Mouse (Mus musculus): ENCODE measurements at regions not wholly inside any gene's neighbourhood (a gene's known extent, or its start where the extent isn't known, plus 50 kb on each side); places are given as distances from the start of the nearest gene placed in this dataset.

DNA sequence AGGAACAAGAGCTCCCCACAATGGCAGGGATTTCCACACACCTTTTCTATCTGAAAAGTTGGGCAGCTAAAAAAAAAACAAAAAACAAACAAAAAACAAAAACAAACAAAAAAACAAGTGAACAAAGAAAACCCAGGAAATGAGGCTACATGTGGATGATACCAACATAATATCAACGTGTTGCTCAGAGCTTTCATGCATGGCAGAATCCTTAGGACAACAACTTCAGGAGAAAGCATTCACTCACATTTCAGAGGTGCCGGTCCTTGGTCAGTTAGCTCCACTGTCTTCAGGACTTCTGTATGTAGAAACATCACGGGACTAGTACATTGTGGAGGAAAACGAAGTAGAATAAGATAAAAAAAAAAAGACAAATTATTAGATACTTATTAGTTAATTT lies 94.8 kb upstream of the Cpm start:
- H3K4me3 ChIP-seq (replicated peaks; ENCODE audit: low read length): no peak overlapping the region
- ATAC-seq (ENCODE audit: low FRiP score, low read depth) (no peak), DNase-seq (ENCODE audit: low spot score) (no peak)
- H3K4me2 ChIP-seq (replicated peaks; ENCODE audit: low read depth, low read length, severe bottlenecking): no peak overlapping the region
- no peaks in the 10 kb centered on the region for H3K36me3 ChIP-seq (ENCODE audit: control insufficient read depth, insufficient read depth, low read length)
- no peak overlapping the region for H3K9ac ChIP-seq (ENCODE audit: low read depth, low read length, severe bottlenecking)
- 91% methylated on average over 4 of the region's 4 CpGs for WGBS
- no peak for TF ChIP-seq POLR2A (IDR thresholded peaks at IDR 0.05; ENCODE audit: borderline replicate concordance, extremely low read depth, insufficient read depth, insufficient read length)
- no peaks in the 10 kb centered on the region for H3K4me1 ChIP-seq (ENCODE audit: control insufficient read depth, insufficient read depth, low read length)
- H3K9me3 ChIP-seq (ENCODE audit: control insufficient read depth, low read length): no peaks in the 10 kb centered on the region
- H3K27me3 ChIP-seq (ENCODE audit: control insufficient read depth, insufficient read depth, low read length): no peaks in the 10 kb centered on the region
- H3K27ac ChIP-seq (replicated peaks; ENCODE audit: low read depth, low read length): no peak overlapping the region

DNA sequence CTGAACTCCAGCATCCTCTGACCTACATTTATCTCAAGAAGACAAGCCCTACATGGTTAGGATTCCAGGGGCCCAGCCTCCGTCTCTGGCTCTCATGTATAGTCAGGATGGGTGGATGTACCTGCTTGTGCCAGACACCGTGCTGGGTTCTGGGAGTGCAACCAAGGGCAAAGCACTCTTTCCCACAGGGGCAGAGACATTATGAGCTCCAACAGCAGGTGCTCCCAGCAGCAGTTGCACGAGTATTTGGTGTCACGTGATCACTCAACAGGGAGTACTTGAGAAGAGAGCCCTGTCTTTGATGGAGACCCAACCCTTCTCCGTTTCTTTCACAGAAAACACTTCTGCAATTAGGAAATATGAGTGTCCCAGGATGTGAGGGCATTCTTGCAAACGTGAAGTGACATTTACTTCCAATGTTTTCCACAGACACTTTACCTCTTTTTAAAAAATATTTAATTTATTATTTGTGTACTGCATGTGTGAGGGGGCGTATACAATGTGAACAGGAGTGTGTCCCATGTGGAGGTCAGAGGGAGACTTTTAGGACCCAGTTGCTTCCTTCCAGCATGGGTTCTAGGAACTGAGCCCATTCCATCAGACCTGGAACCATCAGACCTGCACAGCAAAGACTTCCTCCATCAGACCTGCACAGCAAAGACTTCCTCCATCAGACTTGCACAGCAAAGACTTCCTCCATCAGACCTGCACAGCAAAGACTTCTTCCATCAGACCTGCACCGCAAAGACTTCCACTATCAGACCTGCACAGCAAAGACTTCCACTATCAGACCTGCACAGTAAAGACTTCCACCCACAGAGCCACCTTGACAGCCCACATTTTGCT lies 95.5 kb upstream of the Cpm start:
- no peak for TF ChIP-seq POLR2A (IDR thresholded peaks at IDR 0.05; ENCODE audit: borderline replicate concordance, extremely low read depth, insufficient read depth, insufficient read length)
- Histone ChIP-seq H3K36me3 (ENCODE audit: control insufficient read depth, insufficient read depth, low read length) (no peaks in the 10 kb centered on the region), H3K4me2 (replicated peaks; ENCODE audit: low read depth, low read length, severe bottlenecking) (no peak overlapping the region), H3K9ac (ENCODE audit: low read depth, low read length, severe bottlenecking) (no peak overlapping the region), H3K27ac (replicated peaks; ENCODE audit: low read depth, low read length) (no peak overlapping the region), H3K27me3 (ENCODE audit: control insufficient read depth, insufficient read depth, low read length) (no peaks in the 10 kb centered on the region), H3K9me3 (ENCODE audit: control insufficient read depth, low read length) (no peaks in the 10 kb centered on the region), H3K4me1 (ENCODE audit: control insufficient read depth, insufficient read depth, low read length) (no peaks in the 10 kb centered on the region), H3K4me3 (replicated peaks; ENCODE audit: low read length) (no peak overlapping the region)
- 84% methylated on average over 8 of the region's 8 CpGs for WGBS
- no peak for ATAC-seq (ENCODE audit: low FRiP score, low read depth)
- DNase-seq (ENCODE audit: low spot score): no peak

DNA sequence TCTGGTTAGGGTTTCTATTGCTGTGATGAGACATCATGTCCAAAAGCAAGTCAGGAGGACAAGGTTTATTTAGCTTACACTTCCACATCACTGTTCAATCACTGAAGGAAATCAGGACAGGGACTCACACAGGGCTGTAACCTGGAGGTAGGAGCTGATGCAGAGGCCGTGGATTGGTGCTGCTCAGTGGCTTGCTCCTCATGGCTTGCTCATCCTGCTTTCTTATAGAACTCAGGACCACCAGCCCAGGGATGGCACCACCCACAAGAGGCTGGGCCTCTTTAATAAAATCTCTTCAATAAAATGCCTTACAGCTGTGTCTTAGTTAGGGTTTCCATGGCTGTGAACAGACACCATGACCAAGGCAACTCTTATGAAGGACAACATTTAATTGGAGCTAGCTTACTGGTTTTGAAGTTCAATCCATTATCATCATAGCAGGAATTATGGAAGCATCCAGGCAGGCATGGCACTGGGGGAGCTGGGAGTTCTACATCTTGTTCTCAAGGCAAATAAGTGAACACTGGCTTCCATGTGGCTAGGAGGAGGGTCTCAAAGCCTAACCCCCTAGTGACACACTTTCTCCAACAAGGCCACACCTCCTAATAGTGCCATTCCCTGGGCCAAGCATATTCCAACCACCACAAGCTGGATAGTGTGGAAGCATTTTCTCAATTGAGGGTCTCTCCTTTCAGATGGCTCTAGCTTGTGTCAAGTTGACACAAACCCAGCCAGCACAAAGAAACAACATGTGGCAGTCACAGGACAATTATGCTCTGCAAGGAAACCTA lies 96.4 kb upstream of the Cpm start:
- no peak for ATAC-seq (ENCODE audit: low FRiP score, low read depth)
- Histone ChIP-seq H3K27me3 (ENCODE audit: control insufficient read depth, insufficient read depth, low read length) (no peaks in the 10 kb centered on the region), H3K9me3 (ENCODE audit: control insufficient read depth, low read length) (no peaks in the 10 kb centered on the region), H3K9ac (ENCODE audit: low read depth, low read length, severe bottlenecking) (no peak overlapping the region), H3K36me3 (ENCODE audit: control insufficient read depth, insufficient read depth, low read length) (no peaks in the 10 kb centered on the region), H3K4me1 (ENCODE audit: control insufficient read depth, insufficient read depth, low read length) (no peaks in the 10 kb centered on the region), H3K4me2 (replicated peaks; ENCODE audit: low read depth, low read length, severe bottlenecking) (no peak overlapping the region), H3K27ac (replicated peaks; ENCODE audit: low read depth, low read length) (no peak overlapping the region), H3K4me3 (replicated peaks; ENCODE audit: low read length) (no peak overlapping the region)
- TF ChIP-seq POLR2A (IDR thresholded peaks at IDR 0.05; ENCODE audit: borderline replicate concordance, extremely low read depth, insufficient read depth, insufficient read length): no peak
- no peak for DNase-seq (ENCODE audit: low spot score)
- 100% methylated on average over 1 of the region's 1 CpGs for WGBS

DNA sequence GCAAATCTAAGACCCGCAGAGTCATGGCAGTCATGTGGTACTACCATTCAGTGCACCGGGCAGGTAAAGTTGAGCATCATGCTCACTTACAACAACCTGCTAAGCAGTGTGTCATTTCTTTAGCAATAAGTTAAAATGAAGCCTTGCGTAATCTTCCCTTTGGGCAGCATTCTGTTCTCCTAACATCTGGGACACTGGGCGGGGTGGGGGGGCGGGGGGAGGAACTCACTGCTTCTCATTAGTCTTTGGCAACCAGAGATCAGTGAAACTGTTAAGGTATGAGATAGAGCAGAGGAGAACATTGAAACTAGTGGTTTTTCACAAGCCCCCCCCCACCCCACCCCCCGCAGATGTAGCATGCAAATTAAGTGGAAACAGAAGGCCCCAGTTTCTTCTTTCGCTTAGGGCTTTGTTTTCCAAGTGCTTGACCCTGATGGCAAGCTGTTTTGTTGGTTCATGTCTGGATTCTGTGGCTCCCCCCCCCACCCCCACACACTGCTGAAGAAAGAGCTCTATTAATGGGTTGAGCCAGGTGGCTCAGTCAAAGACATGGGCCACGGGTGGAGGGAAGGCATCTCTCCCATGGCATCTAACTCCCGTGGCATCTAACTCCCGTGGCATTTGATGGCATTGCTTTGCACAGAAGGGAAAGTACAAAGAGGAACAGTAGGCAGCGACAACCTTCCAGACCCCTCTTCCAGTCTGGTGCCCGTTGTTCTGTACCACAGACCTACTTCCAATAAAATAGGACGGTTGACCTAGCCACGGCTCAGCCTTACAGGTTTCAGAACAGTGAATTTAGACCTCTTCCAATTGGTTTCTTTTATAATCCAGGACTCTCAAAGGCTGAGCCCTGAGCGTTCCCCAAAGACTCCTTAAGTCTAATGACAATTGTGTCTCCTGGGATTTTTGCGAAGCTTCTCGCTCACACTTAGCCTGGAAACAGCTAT lies 97.2 kb upstream of the Cpm start:
- no peaks in the 10 kb centered on the region for H3K36me3 ChIP-seq (ENCODE audit: control insufficient read depth, insufficient read depth, low read length)
- H3K4me3 ChIP-seq (replicated peaks; ENCODE audit: low read length): no peak overlapping the region
- ATAC-seq (ENCODE audit: low FRiP score, low read depth) (no peak), DNase-seq (ENCODE audit: low spot score) (peak; percentile 49)
- no peak overlapping the region for H3K27ac ChIP-seq (replicated peaks; ENCODE audit: low read depth, low read length)
- WGBS: 56% methylated on average over 17 of the region's 17 CpGs
- H3K27me3 ChIP-seq (ENCODE audit: control insufficient read depth, insufficient read depth, low read length): no peaks in the 10 kb centered on the region
- no peak overlapping the region for H3K9ac ChIP-seq (ENCODE audit: low read depth, low read length, severe bottlenecking)
- no peak for TF ChIP-seq POLR2A (IDR thresholded peaks at IDR 0.05; ENCODE audit: borderline replicate concordance, extremely low read depth, insufficient read depth, insufficient read length)
- no peak overlapping the region for H3K4me2 ChIP-seq (replicated peaks; ENCODE audit: low read depth, low read length, severe bottlenecking)
- H3K9me3 ChIP-seq (ENCODE audit: control insufficient read depth, low read length): no peaks in the 10 kb centered on the region
- no peaks in the 10 kb centered on the region for H3K4me1 ChIP-seq (ENCODE audit: control insufficient read depth, insufficient read depth, low read length)

Data from limb, embryonic 14.5 days (tissue).